Mouse (Mus musculus) bone marrow macrophage, adult 2 months (primary cell): Measurements from ENCODE around the gene Oxa1l.
"Not testable (repeated sequence)": the region's sequence is repeated elsewhere in the genome, so short reads cannot be mapped to it uniquely, and the experiment has no call there.

ENCODE experiments used
- CTCF ChIP-seq: IDR thresholded peaks from 2 replicates; pipeline ENCODE4 v1.5.1; 2012; ENCODE audit warnings: low read depth, mild to moderate bottlenecking, low read length, moderate library complexity
- POLR2A ChIP-seq: IDR thresholded peaks from 2 replicates; pipeline ENCODE4 v1.6.1; 2012; ENCODE audit warnings: mild to moderate bottlenecking, low read depth, low read length, borderline replicate concordance

- not testable (repeated sequence) for TF ChIP-seq POLR2A, CTCF
These were observed 9.7 kb upstream of the Oxa1l start for GRCm38 (mm10) chr14:54350773-54351541.
